Mouse (Mus musculus): ENCODE data around the gene Mtmr6. TPM values are rescaled to one million over a fixed set of nuclear protein-coding genes. Genes with fewer than 3 reads are reported as not detected.
A peak's percentile ranks its signal among the peaks of the same experiment; 100 is the strongest.

Mtmr6 gene
- total and polyA plus RNA-seq, 3 experiments: 11.7 to 20.3 (median 18.5) TPM

DNA sequence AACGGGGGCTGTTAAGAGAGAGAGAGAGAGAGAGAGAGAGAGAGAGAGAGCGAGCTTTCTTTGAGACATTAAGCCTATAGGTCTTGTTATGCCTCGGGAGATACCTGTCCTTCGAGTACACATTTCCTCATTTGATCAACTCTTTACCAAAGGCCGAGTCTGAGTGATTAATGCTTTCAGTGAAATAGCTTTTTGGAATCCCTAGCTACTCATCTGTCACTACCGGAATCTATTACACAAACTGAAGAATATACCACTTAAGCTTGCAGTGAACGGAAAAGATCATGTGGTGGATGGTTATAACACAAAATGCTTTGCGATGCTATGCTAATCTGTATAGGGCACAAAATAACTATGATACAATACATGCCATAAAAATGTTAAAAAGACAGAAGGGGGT is 14.7 kb upstream of the Mtmr6 start:
- peaks cover under 1 to 17% of the 10 kb centered on the region in 2 experiments for H3K36me3 ChIP-seq (replicated peaks in 1 of 2; ENCODE audit: control insufficient read depth in 1 of 2, insufficient read depth in 1 of 2, low read length in 1 of 2)
- H3K9ac ChIP-seq (ENCODE audit: insufficient read depth, low read depth): peak overlapping the region; percentile 85
- H3K4me1 ChIP-seq (ENCODE audit: control insufficient read depth in 1 of 2, insufficient read depth in 2 of 2): peaks cover 11 to 25% of the 10 kb centered on the region in 2 experiments
- H3K4me3 ChIP-seq (replicated peaks in 1 of 3; ENCODE audit: low read depth in 2 of 3, low read length in 2 of 3, poor library complexity in 1 of 3): peak overlapping the region; percentile 57 to 99 (median 98)
- no peak overlapping the region for H3K27ac ChIP-seq (ENCODE audit: insufficient read depth, low read depth)
- no peaks in the 10 kb centered on the region for H3K27me3 ChIP-seq (replicated peaks)
- H3K9me3 ChIP-seq (replicated peaks; ENCODE audit: low read length): no peaks in the 10 kb centered on the region
- dilution Hi-C loops (cut with MboI; ENCODE audit: extremely low pct_ligation_motif_present, extremely low pct_unique_long_range_greater_than_20kb, low sequenced_read_pairs): no loop called here
- peaks cover 42% of the 10 kb centered on the region for H3K79me2 ChIP-seq (replicated peaks; ENCODE audit: control insufficient read depth, extremely low read depth, insufficient read depth, poor library complexity, severe bottlenecking)
- in situ Hi-C loops (cut with MboI; ENCODE audit: low pct_ligation_motif_present, low pct_unique_long_range_greater_than_20kb, low sequenced_read_pairs): loop anchor here (25.0 kb wide), 1 partner anchor 487 kb away; no protein-coding TSS in a partner anchor
- H3K4me2 ChIP-seq (ENCODE audit: insufficient read depth, low read depth, poor library complexity, severe bottlenecking): peak overlapping the region; percentile 99
- DNase-seq (ENCODE audit: extremely low read depth): no peak
- no peak for TF ChIP-seq E2F4 (IDR thresholded peaks at IDR 0.05; ENCODE audit: insufficient replicate concordance, low read depth, low read length)
- no peak for TF ChIP-seq SMC3 (IDR thresholded peaks at IDR 0.05; ENCODE audit: low read depth, low read length)
- TF ChIP-seq USF1 (IDR thresholded peaks at IDR 0.05; ENCODE audit: low read depth, low read length): no peak
- TF ChIP-seq MAFK (IDR thresholded peaks at IDR 0.05; ENCODE audit: insufficient replicate concordance, low read length): no peak
- TF ChIP-seq ZNF384 (IDR thresholded peaks at IDR 0.05; ENCODE audit: low read depth, low read length): no peak
- TF ChIP-seq RAD21 (IDR thresholded peaks at IDR 0.05; ENCODE audit: low read depth, low read length): no peak
- TF ChIP-seq NELFE (IDR thresholded peaks at IDR 0.05; ENCODE audit: low read depth, low read length): no peak
- TF ChIP-seq CHD1 (IDR thresholded peaks at IDR 0.05; ENCODE audit: low read depth, low read length): no peak
- no peak for TF ChIP-seq MAX (IDR thresholded peaks at IDR 0.05; ENCODE audit: low read length)

DNA sequence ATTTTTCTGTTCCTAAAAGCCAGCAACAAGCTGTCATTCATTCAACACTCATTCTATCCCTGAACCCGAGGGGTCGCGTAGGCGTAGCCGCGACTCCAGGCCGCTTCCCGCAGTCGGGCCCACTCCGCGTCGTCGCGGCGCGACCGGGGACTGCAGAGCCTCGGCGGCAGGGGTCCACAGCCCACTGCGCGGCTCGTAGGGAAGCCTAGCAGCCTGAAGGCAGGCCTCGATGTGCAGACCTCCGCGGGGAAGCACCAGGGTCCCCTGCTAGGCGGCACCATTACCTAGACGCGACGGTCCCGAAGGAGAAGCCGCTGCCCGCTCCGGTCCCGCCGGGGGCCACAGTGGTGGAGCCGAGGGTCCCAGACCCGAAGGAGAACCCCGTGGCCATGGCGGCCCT is 14.1 kb upstream of the Mtmr6 start:
- peaks cover 38% of the 10 kb centered on the region for H3K79me2 ChIP-seq (replicated peaks; ENCODE audit: control insufficient read depth, extremely low read depth, insufficient read depth, poor library complexity, severe bottlenecking)
- dilution Hi-C loops (cut with MboI; ENCODE audit: extremely low pct_ligation_motif_present, extremely low pct_unique_long_range_greater_than_20kb, low sequenced_read_pairs) (no loop called here), in situ Hi-C loops (cut with MboI; ENCODE audit: low pct_ligation_motif_present, low pct_unique_long_range_greater_than_20kb, low sequenced_read_pairs) (loop anchor here (25.0 kb wide), 1 partner anchor 486 kb away; no protein-coding TSS in a partner anchor)
- peak overlapping the region; percentile 85 for H3K9ac ChIP-seq (ENCODE audit: insufficient read depth, low read depth)
- peaks cover 0 to 14% of the 10 kb centered on the region in 2 experiments for H3K36me3 ChIP-seq (replicated peaks in 1 of 2; ENCODE audit: control insufficient read depth in 1 of 2, insufficient read depth in 1 of 2, low read length in 1 of 2)
- no peak for DNase-seq (ENCODE audit: extremely low read depth)
- H3K27me3 ChIP-seq (replicated peaks): no peaks in the 10 kb centered on the region
- TF ChIP-seq EP300 (IDR thresholded peaks at IDR 0.05; ENCODE audit: low read length) (no peak), UBTF (IDR thresholded peaks at IDR 0.05; ENCODE audit: low read depth, low read length) (peak; percentile 36; the same call in 1 of the 2 replicates)
- peaks cover 11 to 25% of the 10 kb centered on the region in 2 experiments for H3K4me1 ChIP-seq (ENCODE audit: control insufficient read depth in 1 of 2, insufficient read depth in 2 of 2)
- H3K4me2 ChIP-seq (ENCODE audit: insufficient read depth, low read depth, poor library complexity, severe bottlenecking): peak overlapping the region; percentile 99; the same call in 1 of the 2 replicates
- H3K9me3 ChIP-seq (replicated peaks; ENCODE audit: low read length): no peaks in the 10 kb centered on the region
- peak overlapping the region; percentile 50 for H3K27ac ChIP-seq (ENCODE audit: insufficient read depth, low read depth)
- H3K4me3 ChIP-seq (replicated peaks in 1 of 3; ENCODE audit: low read depth in 2 of 3, low read length in 2 of 3, poor library complexity in 1 of 3): peak overlapping the region; percentile 57 to 99 (median 98)

DNA sequence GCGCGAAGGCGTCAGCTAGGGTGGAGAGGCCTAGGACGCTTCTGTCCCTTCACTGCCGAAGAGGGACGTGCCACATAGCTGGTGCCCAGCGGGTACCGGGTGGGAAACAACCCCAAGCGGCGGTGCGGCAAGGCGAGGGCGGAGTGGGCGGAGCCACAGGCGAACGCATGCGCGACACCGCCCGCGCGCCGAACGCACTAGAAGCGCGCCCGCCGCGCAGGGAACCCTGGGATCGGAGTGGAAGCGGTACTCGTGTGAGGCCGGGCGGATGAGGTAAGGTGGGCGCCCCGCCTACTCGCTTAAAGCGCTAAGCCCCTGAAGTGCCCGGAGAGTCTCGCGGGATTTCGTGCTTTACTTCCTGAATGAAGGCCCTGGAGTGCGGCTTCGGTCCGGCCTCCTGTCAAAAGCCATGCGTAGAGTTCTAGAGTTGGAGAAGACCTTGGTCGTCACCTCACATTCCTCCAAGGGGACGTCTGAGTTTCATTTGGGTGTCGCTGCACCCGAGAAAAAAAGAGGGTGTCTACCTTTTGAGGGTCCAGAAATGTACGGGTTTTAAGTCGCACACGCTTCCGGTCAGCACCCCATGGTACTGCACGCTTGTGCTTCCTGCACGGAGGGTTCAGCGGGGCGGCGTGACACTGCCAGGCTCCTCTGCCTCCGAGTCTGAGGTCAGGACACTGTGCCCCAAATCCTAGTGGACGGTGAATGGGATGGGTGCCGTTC is 13.6 kb upstream of the Mtmr6 start, which contains the start of the genes Nupl1 and Gm49336:
TSS of gene Nupl1 (minus strand) at position 151 of the 723 bp plus-strand sequence.
TSS of gene Gm49336 (minus strand) at position 227 of the 723 bp plus-strand sequence.
- H3K79me2 ChIP-seq (replicated peaks; ENCODE audit: control insufficient read depth, extremely low read depth, insufficient read depth, poor library complexity, severe bottlenecking): peaks cover 37% of the 10 kb centered on the region
- peak within 1 kb of the TSS; percentile 94 for H3K9ac ChIP-seq (ENCODE audit: insufficient read depth, low read depth)
- H3K27me3 ChIP-seq (replicated peaks): no peaks in the 10 kb centered on the region
- H3K4me2 ChIP-seq (ENCODE audit: insufficient read depth, low read depth, poor library complexity, severe bottlenecking): peak within 1 kb of the TSS; percentile 99
- DNase-seq (ENCODE audit: extremely low read depth): peak; percentile 99
- dilution Hi-C loops (cut with MboI; ENCODE audit: extremely low pct_ligation_motif_present, extremely low pct_unique_long_range_greater_than_20kb, low sequenced_read_pairs) (no loop called here), in situ Hi-C loops (cut with MboI; ENCODE audit: low pct_ligation_motif_present, low pct_unique_long_range_greater_than_20kb, low sequenced_read_pairs) (loop anchor here (25.0 kb wide), 1 partner anchor 486 kb away; no protein-coding TSS in a partner anchor)
- peak within 1 kb of the TSS; percentile 98 to 99 (median 98) for H3K4me3 ChIP-seq (replicated peaks in 1 of 3; ENCODE audit: low read depth in 2 of 3, low read length in 2 of 3, poor library complexity in 1 of 3)
- no peaks in the 10 kb centered on the region for H3K9me3 ChIP-seq (replicated peaks; ENCODE audit: low read length)
- peak within 1 kb of the TSS; percentile 82 for H3K27ac ChIP-seq (ENCODE audit: insufficient read depth, low read depth)
- peaks cover 11 to 25% of the 10 kb centered on the region in 2 experiments for H3K4me1 ChIP-seq (ENCODE audit: control insufficient read depth in 1 of 2, insufficient read depth in 2 of 2)
- peaks cover 0 to 12% of the 10 kb centered on the region in 2 experiments for H3K36me3 ChIP-seq (replicated peaks in 1 of 2; ENCODE audit: control insufficient read depth in 1 of 2, insufficient read depth in 1 of 2, low read length in 1 of 2)
- 0 out of 2 replicates have a peak, but pooled peaks have one; percentile 26 for TF ChIP-seq MEF2A (IDR thresholded peaks at IDR 0.05; ENCODE audit: borderline replicate concordance, low read depth, low read length)
- TF ChIP-seq RAD21 (IDR thresholded peaks at IDR 0.05; ENCODE audit: low read depth, low read length): no peak
- no peak for TF ChIP-seq ZC3H11A (IDR thresholded peaks at IDR 0.05; ENCODE audit: low read depth, low read length)
- peak; percentile 98 for TF ChIP-seq POLR2A (IDR thresholded peaks at IDR 0.05; ENCODE audit: low read depth, low read length)
- TF ChIP-seq SMC3 (IDR thresholded peaks at IDR 0.05; ENCODE audit: low read depth, low read length): no peak
- TF ChIP-seq JUND (conservative IDR thresholded peaks at IDR 0.05; ENCODE audit: low read depth, low read length): no peak
- TF ChIP-seq ZKSCAN1 (IDR thresholded peaks at IDR 0.05; ENCODE audit: borderline replicate concordance, low read depth, low read length): no peak
- peak; percentile 95 for TF ChIP-seq ELF1 (IDR thresholded peaks at IDR 0.05; ENCODE audit: low read depth, low read length)
- no peak for TF ChIP-seq EP300 (IDR thresholded peaks at IDR 0.05; ENCODE audit: low read length)
- peak; percentile 99 for TF ChIP-seq CHD2 (IDR thresholded peaks at IDR 0.05; ENCODE audit: low read length)
- TF ChIP-seq E2F4 (IDR thresholded peaks at IDR 0.05; ENCODE audit: insufficient replicate concordance, low read depth, low read length): peak; percentile 72; the same call in 1 of the 2 replicates
- peak; percentile 99 for TF ChIP-seq NRF1 (IDR thresholded peaks at IDR 0.05; ENCODE audit: low read depth, low read length)
- no peak for TF ChIP-seq ZNF384 (IDR thresholded peaks at IDR 0.05; ENCODE audit: low read depth, low read length)
- TF ChIP-seq KAT2A (IDR thresholded peaks at IDR 0.05; ENCODE audit: insufficient replicate concordance, low read length): peak; percentile 86
- peak; percentile 95 for TF ChIP-seq NELFE (IDR thresholded peaks at IDR 0.05; ENCODE audit: low read depth, low read length)
- TF ChIP-seq CTCF (conservative IDR thresholded peaks at IDR 0.05 in 1 of 2, IDR thresholded peaks at IDR 0.05 in 1 of 2; ENCODE audit: low read depth in 2 of 2, low read length in 2 of 2): no peak
- TF ChIP-seq MYC (IDR thresholded peaks at IDR 0.05; ENCODE audit: low read depth, low read length): peak; percentile 93
- TF ChIP-seq ZMIZ1 (IDR thresholded peaks at IDR 0.05; ENCODE audit: low read depth, low read length): peak; percentile 84; the same call in 1 of the 2 replicates

Data from CH12.LX (cell line).